Mouse (Mus musculus): Measurements from ENCODE around the gene Ubtfl1.
"Not testable (repeated sequence)": the region's sequence is repeated elsewhere in the genome, so short reads cannot be mapped to it uniquely, and the experiment has no call there.

Gene Ubtfl1

GRCm38 (mm10) chr9:18404118-18404517 is at the start of gene Ubtfl1:
Ubtfl1 (plus strand) TSS chr9:18404418.
- in situ Hi-C loops (cut with MboI, MseI): no loop called here

- in situ Hi-C loops (cut with MboI, MseI): not testable (repeated sequence)
Observed at GRCm38 (mm10) chr9:18373026-18373425, 31.2 kb upstream of the Ubtfl1 start.

GRCm38 (mm10) chr9:18385782-18386181 is 18.4 kb upstream of the Ubtfl1 start:
- in situ Hi-C loops (cut with MboI, MseI): no loop called here

- in situ Hi-C loops (cut with MboI, MseI): no loop called here
Observed at GRCm38 (mm10) chr9:18399629-18400028, 4.6 kb upstream of the Ubtfl1 start.

GRCm38 (mm10) chr9:18402895-18403294 is 1.3 kb upstream of the Ubtfl1 start, which contains the start of gene Naalad2:
Naalad2 (minus strand) TSS chr9:18402995.
- in situ Hi-C loops (cut with MboI, MseI): not testable (repeated sequence)

GRCm38 (mm10) chr9:18412371-18412770 is 8.2 kb downstream of the Ubtfl1 start:
- in situ Hi-C loops (cut with MboI, MseI): loop anchor here (5.0 kb wide), 1 partner anchor 360 kb away; no protein-coding TSS in a partner anchor

- in situ Hi-C loops (cut with MboI, MseI): no loop called here
Observed at GRCm38 (mm10) chr9:18430354-18430753, 26.1 kb downstream of the Ubtfl1 start, which contains the start of gene Mbd3l2. Mbd3l2 (plus strand) TSS chr9:18430654.

GRCm38 (mm10) chr9:18431687-18432086 is 27.5 kb downstream of the Ubtfl1 start:
- in situ Hi-C loops (cut with MboI, MseI): no loop called here

GRCm38 (mm10) chr9:18456520-18456919 is 52.3 kb downstream of the Ubtfl1 start:
- in situ Hi-C loops (cut with MboI, MseI): no loop called here

All from T-helper 1 cell (primary cell).